Mouse (Mus musculus) stomach, postnatal 0 days (tissue): ENCODE measurements around the gene Fam57a. TPM values are rescaled to one million over a fixed set of nuclear protein-coding genes. Genes with fewer than 3 reads are reported as not detected.
A peak's percentile ranks its signal among the peaks of the same experiment; 100 is the strongest.

Source experiments
- ATAC-seq: fragments of 200-750 bp; cut with Nextera tagmentation; 2 replicates; pipeline ENCODE4 v1.8.0; 2017; ENCODE audit not compliant: low FRiP score, low TSS enrichment
- DNase-seq: peaks from one replicate; pipeline ENCODE4 v3.0.0-alpha.2; 2016; ENCODE audit warnings: low spot score
- H3K27ac ChIP-seq: fragments of 300-500 bp; sonication (generic); replicated peaks from 2 replicates; pipeline ENCODE4 v1.5.1; 2014; ENCODE audit warnings: mild to moderate bottlenecking, control low read depth
- H3K27me3 ChIP-seq: fragments of 300-500 bp; sonication (generic); 2 replicates; pipeline ENCODE4 v1.6.1; 2014; ENCODE audit warnings: low read length; ENCODE audit not compliant: control insufficient read depth, insufficient read depth
- H3K36me3 ChIP-seq: fragments of 300-500 bp; sonication (generic); 2 replicates; pipeline ENCODE4 v1.6.1; 2014; ENCODE audit warnings: low read length, mixed read lengths; ENCODE audit not compliant: control insufficient read depth, insufficient read depth
- H3K4me1 ChIP-seq: fragments of 300-500 bp; sonication (generic); replicated peaks from 2 replicates; pipeline ENCODE4 v1.6.1; 2014; ENCODE audit warnings: antibody characterized with exemption; ENCODE audit not compliant: control insufficient read depth, insufficient read depth
- H3K4me2 ChIP-seq: fragments of 300-500 bp; sonication (generic); replicated peaks from 2 replicates; pipeline ENCODE4 v1.6.1; 2014; ENCODE audit warnings: low read depth, mild to moderate bottlenecking, control low read depth, moderate library complexity
- H3K4me3 ChIP-seq: fragments of 300-500 bp; sonication (generic); 2 replicates; pipeline ENCODE4 v1.5.1; 2014; ENCODE audit warnings: low read depth, low read length, control low read depth
- H3K9ac ChIP-seq: fragments of 300-500 bp; sonication (generic); 2 replicates; pipeline ENCODE4 v1.6.1; 2014; ENCODE audit warnings: mild to moderate bottlenecking, low read length, control low read depth, mixed read lengths
- H3K9me3 ChIP-seq: fragments of 300-500 bp; sonication (generic); 2 replicates; pipeline ENCODE4 v1.6.1; 2016; ENCODE audit warnings: low read length; ENCODE audit not compliant: control insufficient read depth
- CTCF ChIP-seq: IDR thresholded peaks from 2 replicates; pipeline ENCODE4 v1.5.1; 2016; ENCODE audit warnings: antibody characterized with exemption, low read depth, mild to moderate bottlenecking, moderate library complexity
- EP300 ChIP-seq: optimal IDR thresholded peaks from 2 replicates; pipeline ENCODE3; 2016; ENCODE audit warnings: antibody characterized with exemption
- WGBS: fragments of 180-500 bp; shearing (Covaris S2); extraction: QIAGEN DNeasy Blood & Tissue Kit; methylation state at CpG from one replicate; pipeline ENCODE4 v1.1.7; 2014; 5-methylcytosine and 5-hydroxymethylcytosine counted together
- polyA plus RNA-seq: library from polyadenylated mRNA; unstranded; fragments of >200 nt; fragmentation: Nextera tagmentation; extraction: Ambion mirVana; gene quantifications from 2 replicates; pipeline ENCODE4 v1.2.1, GENCODE M21; 2015

The Fam57a gene
- polyA plus RNA-seq, 1 experiment from 2014 or later, result 328 TPM

- H3K36me3 ChIP-seq, result peaks cover 4% of the 10 kb centered on the region; the same call in 1 of the 2 replicates
- H3K27me3 ChIP-seq, result no peaks in the 10 kb centered on the region
- H3K27ac ChIP-seq, result no peak overlapping the region
- 58% methylated on average over 3 of the region's 3 CpGs for WGBS
- H3K4me2 ChIP-seq, result no peak overlapping the region
- H3K4me1 ChIP-seq, result no peaks in the 10 kb centered on the region
- no peaks in the 10 kb centered on the region for H3K9me3 ChIP-seq
- TF ChIP-seq CTCF, result no peak
- no peak for TF ChIP-seq EP300
- no peak overlapping the region for H3K9ac ChIP-seq
- no peak overlapping the region for H3K4me3 ChIP-seq
- DNase-seq (no peak), ATAC-seq (no peak)
These were observed 10.5 kb upstream of the Fam57a start for GRCm38 (mm10) chr11:76168976-76169375.

- no peaks in the 10 kb centered on the region for H3K9me3 ChIP-seq
- WGBS, result 55% methylated on average over 5 of the region's 5 CpGs
- no peak for DNase-seq
- no peak overlapping the region for H3K4me3 ChIP-seq
- no peak overlapping the region for H3K27ac ChIP-seq
- H3K36me3 ChIP-seq, result peaks cover 4% of the 10 kb centered on the region; the same call in 1 of the 2 replicates
- no peaks in the 10 kb centered on the region for H3K27me3 ChIP-seq
- TF ChIP-seq EP300 (no peak), CTCF (no peak)
- ATAC-seq, result no peak
- no peak overlapping the region for H3K9ac ChIP-seq
- no peak overlapping the region for H3K4me2 ChIP-seq
- H3K4me1 ChIP-seq, result no peaks in the 10 kb centered on the region
These were observed 9.3 kb upstream of the Fam57a start for GRCm38 (mm10) chr11:76170207-76170606.

GRCm38 (mm10) chr11:76178726-76179494, 561 bp upstream of the Fam57a start:
- Histone ChIP-seq H3K4me1 (0 out of 2 replicates have a peak, but pooled peaks cover 3% of the 10 kb centered on the region), H3K27ac (peak overlapping the region; percentile 86), H3K4me3 (peak overlapping the region; percentile 77), H3K9ac (peak overlapping the region; percentile 80), H3K36me3 (no peaks in the 10 kb centered on the region), H3K4me2 (peak overlapping the region; percentile 98), H3K9me3 (no peaks in the 10 kb centered on the region), H3K27me3 (no peaks in the 10 kb centered on the region)
- DNase-seq (peak; percentile 66), ATAC-seq (peak; percentile 83)
- 1% methylated on average over 28 of the region's 28 CpGs for WGBS
- TF ChIP-seq CTCF, result no peak
- TF ChIP-seq EP300, result peak; percentile 14

GRCm38 (mm10) chr11:76180146-76180540, 672 bp downstream of the Fam57a start:
- TF ChIP-seq EP300, result peak; percentile 82
- no peak for TF ChIP-seq CTCF
- H3K27ac ChIP-seq, result peak overlapping the region; percentile 86
- H3K27me3 ChIP-seq, result no peaks in the 10 kb centered on the region
- peak overlapping the region; percentile 77 for H3K4me3 ChIP-seq
- ATAC-seq, result no peak
- DNase-seq, result no peak
- H3K4me2 ChIP-seq, result peak overlapping the region; percentile 98
- no peaks in the 10 kb centered on the region for H3K9me3 ChIP-seq
- 0 out of 2 replicates have a peak, but pooled peaks cover 3% of the 10 kb centered on the region for H3K4me1 ChIP-seq
- WGBS, result 14% methylated on average over 7 of the region's 7 CpGs
- H3K9ac ChIP-seq, result peak overlapping the region; percentile 80
- no peaks in the 10 kb centered on the region for H3K36me3 ChIP-seq

- H3K4me1 ChIP-seq, result 0 out of 2 replicates have a peak, but pooled peaks cover 1% of the 10 kb centered on the region
- no peak overlapping the region for H3K9ac ChIP-seq
- no peak for DNase-seq
- no peaks in the 10 kb centered on the region for H3K27me3 ChIP-seq
- 73% methylated on average over 4 of the region's 4 CpGs for WGBS
- no peak overlapping the region for H3K27ac ChIP-seq
- no peak overlapping the region for H3K4me3 ChIP-seq
- no peaks in the 10 kb centered on the region for H3K36me3 ChIP-seq
- no peaks in the 10 kb centered on the region for H3K9me3 ChIP-seq
- no peak for TF ChIP-seq CTCF
- no peak for TF ChIP-seq EP300
- ATAC-seq, result no peak
- no peak overlapping the region for H3K4me2 ChIP-seq
These were observed 4.3 kb downstream of the Fam57a start for GRCm38 (mm10) chr11:76183745-76184144.

- TF ChIP-seq EP300 (no peak), CTCF (peak; percentile 28)
- H3K9ac ChIP-seq, result no peak overlapping the region
- H3K36me3 ChIP-seq, result no peaks in the 10 kb centered on the region
- H3K4me3 ChIP-seq, result no peak overlapping the region
- ATAC-seq (no peak), DNase-seq (no peak)
- no peaks in the 10 kb centered on the region for H3K27me3 ChIP-seq
- H3K27ac ChIP-seq, result no peak overlapping the region
- WGBS, result 82% methylated on average over 5 of the region's 6 CpGs
- no peak overlapping the region for H3K4me2 ChIP-seq
- H3K4me1 ChIP-seq, result no peaks in the 10 kb centered on the region
- no peaks in the 10 kb centered on the region for H3K9me3 ChIP-seq
These were observed 7.4 kb downstream of the Fam57a start for GRCm38 (mm10) chr11:76186908-76187307.
